Comparison of ENCODE assay signal across 8 mouse cellular contexts in the genomic region with DNA sequence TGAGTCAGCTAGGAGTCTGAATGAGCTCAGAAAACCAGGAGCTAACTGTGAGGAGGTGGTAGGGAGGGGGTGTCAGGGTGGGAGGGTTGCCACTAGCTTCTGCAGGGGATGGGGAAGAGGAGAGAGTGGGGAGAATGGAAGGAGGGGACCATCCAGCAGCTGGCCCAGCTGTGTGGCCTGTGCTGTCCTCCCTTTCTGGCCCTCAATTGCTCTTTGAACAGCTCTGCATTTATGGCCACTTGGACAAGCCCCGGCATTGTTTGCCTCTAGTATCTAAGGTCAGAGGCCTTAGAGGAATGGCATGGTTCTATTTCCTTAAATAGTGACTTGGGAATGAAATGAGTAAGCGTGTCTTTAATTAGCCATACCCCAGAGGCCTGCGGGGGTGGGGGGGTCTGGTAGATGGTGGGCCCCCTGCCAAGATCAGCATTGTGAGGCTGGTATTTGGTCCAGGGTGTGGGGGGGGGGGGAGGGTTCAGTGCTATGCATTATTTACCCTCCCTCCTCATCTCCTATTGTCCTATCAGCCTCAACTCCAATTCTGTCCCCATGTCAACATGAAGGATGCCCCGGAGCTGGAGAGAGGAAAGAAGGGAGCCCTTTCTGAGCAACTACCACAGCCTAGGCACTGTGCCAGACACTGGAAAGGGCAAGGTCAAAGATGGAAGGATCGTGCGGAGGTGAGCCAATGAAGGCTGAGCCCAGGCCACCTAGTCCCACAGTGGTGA.
A peak's percentile ranks its signal among the peaks of the same experiment; 100 is the strongest.
DNase-seq lines count a peak whose midpoint lies in the region; ATAC-seq and TF ChIP-seq lines count a peak whose summit lies in the region.

No protein-coding gene starts in this region.

- no peak for TF ChIP-seq POLR2A in lung, adult 2 months (IDR thresholded peaks at IDR 0.05; ENCODE audit: borderline replicate concordance, extremely low read depth, low read depth, low read length)

- no peak overlapping the region for H3K27ac ChIP-seq in lung, postnatal 0 days (ENCODE audit: low read length)
- no peak overlapping the region for H3K27ac ChIP-seq in forebrain, embryonic 11.5 days (ENCODE audit: low read depth, low read length)
- peak overlapping the region; percentile 56 for H3K27ac ChIP-seq in intestine, embryonic 16.5 days (ENCODE audit: low read length)
- no peak overlapping the region for H3K27ac ChIP-seq in neural tube, embryonic 12.5 days

- H3K4me1 ChIP-seq in lung, postnatal 0 days (ENCODE audit: insufficient read depth, low read depth, low read length): peaks cover 11% of the 10 kb centered on the region
- H3K4me1 ChIP-seq in forebrain, embryonic 11.5 days (replicated peaks; ENCODE audit: control insufficient read depth, insufficient read depth, low read length): peaks cover 8% of the 10 kb centered on the region
- peaks cover 29% of the 10 kb centered on the region for H3K4me1 ChIP-seq in intestine, embryonic 16.5 days (ENCODE audit: control insufficient read depth, insufficient read depth, low read length)
- peaks cover 16% of the 10 kb centered on the region for H3K4me1 ChIP-seq in neural tube, embryonic 12.5 days
- 0 out of 2 replicates have a peak, but pooled peaks cover 2% of the 10 kb centered on the region for H3K4me1 ChIP-seq in lung, adult 2 months (ENCODE audit: control insufficient read depth, insufficient read depth, low read length)

- H3K9ac ChIP-seq in lung, postnatal 0 days (replicated peaks; ENCODE audit: low read depth): no peak overlapping the region
- H3K9ac ChIP-seq in forebrain, embryonic 11.5 days (ENCODE audit: low read length): no peak overlapping the region
- H3K9ac ChIP-seq in intestine, embryonic 16.5 days (ENCODE audit: low read depth, low read length): 0 out of 2 replicates have a peak overlapping the region, but pooled peaks have one; percentile 20
- H3K9ac ChIP-seq in neural tube, embryonic 12.5 days: no peak overlapping the region

- H3K4me3 ChIP-seq in lung, postnatal 0 days (ENCODE audit: low read depth, low read length): no peak overlapping the region
- no peak overlapping the region for H3K4me3 ChIP-seq in forebrain, embryonic 11.5 days (ENCODE audit: low read depth, low read length)
- H3K4me3 ChIP-seq in intestine, embryonic 16.5 days (ENCODE audit: low read length): no peak overlapping the region
- no peak overlapping the region for H3K4me3 ChIP-seq in neural tube, embryonic 12.5 days
- no peak overlapping the region for H3K4me3 ChIP-seq in lung, adult 2 months (replicated peaks; ENCODE audit: extremely low read depth, low read depth, low read length)

- no peak for DNase-seq in lung, postnatal 0 days (ENCODE audit: low spot score)
- DNase-seq in lung, postnatal 36 days: no peak
- no peak for DNase-seq in forebrain, embryonic 11.5 days (ENCODE audit: low spot score)
- DNase-seq in urinary bladder, adult 2 months (ENCODE audit: low spot score): no peak
- DNase-seq in thymus, postnatal 0 days (ENCODE audit: low spot score): no peak
- no peak for DNase-seq in lung, adult 2 months

- H3K4me2 ChIP-seq in lung, postnatal 0 days (replicated peaks; ENCODE audit: low read depth, low read length): no peak overlapping the region
- H3K4me2 ChIP-seq in forebrain, embryonic 11.5 days (ENCODE audit: low read depth, low read length, severe bottlenecking): no peak overlapping the region
- no peak overlapping the region for H3K4me2 ChIP-seq in intestine, embryonic 16.5 days (ENCODE audit: low read depth, low read length)
- 0 out of 2 replicates have a peak overlapping the region, but pooled peaks have one; percentile 16 for H3K4me2 ChIP-seq in neural tube, embryonic 12.5 days (replicated peaks)

- no peaks in the 10 kb centered on the region for H3K9me3 ChIP-seq in lung, postnatal 0 days (ENCODE audit: low read length)
- H3K9me3 ChIP-seq in forebrain, embryonic 11.5 days (ENCODE audit: control insufficient read depth, low read length): no peaks in the 10 kb centered on the region
- H3K9me3 ChIP-seq in intestine, embryonic 16.5 days (ENCODE audit: control insufficient read depth, low read length): no peaks in the 10 kb centered on the region
- no peaks in the 10 kb centered on the region for H3K9me3 ChIP-seq in neural tube, embryonic 12.5 days

- no peaks in the 10 kb centered on the region for H3K27me3 ChIP-seq in lung, postnatal 0 days (replicated peaks; ENCODE audit: insufficient read depth, low read length)
- no peaks in the 10 kb centered on the region for H3K27me3 ChIP-seq in forebrain, embryonic 11.5 days (ENCODE audit: control insufficient read depth, insufficient read depth, low read length)
- H3K27me3 ChIP-seq in intestine, embryonic 16.5 days (replicated peaks; ENCODE audit: control insufficient read depth, insufficient read depth, low read length): no peaks in the 10 kb centered on the region
- 0 out of 2 replicates have a peak, but pooled peaks cover 8% of the 10 kb centered on the region for H3K27me3 ChIP-seq in neural tube, embryonic 12.5 days (replicated peaks)

- 23% methylated on average over 6 of the region's 6 CpGs for WGBS in lung, postnatal 0 days
- 22% methylated on average over 6 of the region's 6 CpGs for WGBS in forebrain, embryonic 11.5 days
- 21% methylated on average over 6 of the region's 6 CpGs for WGBS in intestine, embryonic 16.5 days
- 5% methylated on average over 6 of the region's 6 CpGs for WGBS in neural tube, embryonic 12.5 days
- WGBS in lung, adult 2 months: 22% methylated on average over 6 of the region's 6 CpGs

- TF ChIP-seq EP300 in lung, postnatal 0 days (IDR thresholded peaks at IDR 0.05): no peak

- peak; percentile 40; the same call in 1 of the 2 replicates for ATAC-seq in lung, postnatal 0 days
- peak; percentile 42; the same call in 1 of the 2 replicates for ATAC-seq in forebrain, embryonic 11.5 days (replicated peaks; ENCODE audit: low FRiP score)
- ATAC-seq in intestine, embryonic 16.5 days: peak; percentile 84
- peak; percentile 73 for ATAC-seq in neural tube, embryonic 12.5 days (ENCODE audit: low FRiP score, low read depth)

- no peak for TF ChIP-seq CTCF in lung, postnatal 0 days (IDR thresholded peaks at IDR 0.05)
- no peak for TF ChIP-seq CTCF in lung, adult 2 months (IDR thresholded peaks at IDR 0.05; ENCODE audit: insufficient read depth, low read length)

- H3K36me3 ChIP-seq in lung, postnatal 0 days (ENCODE audit: insufficient read depth, low read length): no peaks in the 10 kb centered on the region
- H3K36me3 ChIP-seq in forebrain, embryonic 11.5 days (ENCODE audit: control insufficient read depth, insufficient read depth, low read length): no peaks in the 10 kb centered on the region
- no peaks in the 10 kb centered on the region for H3K36me3 ChIP-seq in intestine, embryonic 16.5 days (ENCODE audit: control insufficient read depth, insufficient read depth, low read length)
- no peaks in the 10 kb centered on the region for H3K36me3 ChIP-seq in neural tube, embryonic 12.5 days
